Mouse (Mus musculus) WW6 (cell line): ENCODE results near the gene Pank2.
A peak's percentile ranks its signal among the peaks of the same experiment; 100 is the strongest.
"Not testable (repeated sequence)": the region's sequence is repeated elsewhere in the genome, so short reads cannot be mapped to it uniquely, and the experiment has no call there.

ENCODE experiments used
- DNase-seq: peaks from one replicate; pipeline ENCODE4 v3.0.0-alpha.2; 2013; ENCODE audit warnings: low read depth, low spot score

Gene Pank2

DNA sequence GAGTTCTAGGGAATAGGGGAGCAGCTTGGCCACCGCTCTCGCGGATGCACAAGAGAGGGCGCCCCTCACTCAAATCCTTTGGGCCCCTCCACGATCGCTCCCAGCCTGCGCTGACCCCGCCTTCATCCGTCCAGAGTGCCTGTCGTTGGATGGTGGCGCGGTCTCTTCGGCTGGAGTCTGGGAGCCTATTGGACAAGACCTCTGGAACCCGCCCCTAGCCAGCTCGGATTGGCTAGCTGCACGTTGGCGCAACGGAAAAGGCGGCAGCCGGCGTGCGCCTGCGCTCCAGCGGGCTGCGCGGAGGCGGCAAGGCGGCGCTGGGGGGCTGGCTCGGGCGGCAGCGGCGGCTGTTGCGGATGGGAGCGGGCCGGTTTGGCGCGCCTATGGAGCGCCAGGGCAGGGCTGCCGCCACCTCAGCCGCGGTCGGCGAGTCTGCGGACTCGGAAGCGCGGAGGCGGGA, at the start of gene Pank2:
Gene Pank2, plus strand, starts transcription at position 283 of the 460 bp plus-strand sequence.
- peak; percentile 96 for DNase-seq

DNA sequence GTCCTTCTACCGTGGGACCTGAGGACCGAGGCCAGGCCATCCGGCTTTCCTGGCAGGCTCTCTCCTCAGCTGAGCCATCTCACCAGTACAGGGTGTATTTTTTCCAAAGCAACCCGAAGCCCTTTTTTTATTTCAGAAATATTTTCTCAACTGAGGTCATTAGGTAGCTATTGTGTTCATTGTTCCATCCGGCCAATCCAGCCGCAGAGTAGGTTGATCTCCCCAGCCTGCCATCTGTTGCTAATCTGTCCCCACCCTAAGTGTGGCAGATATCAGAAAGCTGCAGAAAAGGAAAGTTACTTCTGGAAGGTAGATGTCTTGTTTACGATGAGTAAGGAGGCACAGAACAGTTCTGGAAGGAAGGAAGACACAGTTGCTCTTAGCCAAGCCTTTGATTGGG, 48.5 kb upstream of the Pank2 start:
- DNase-seq, result no peak

DNA sequence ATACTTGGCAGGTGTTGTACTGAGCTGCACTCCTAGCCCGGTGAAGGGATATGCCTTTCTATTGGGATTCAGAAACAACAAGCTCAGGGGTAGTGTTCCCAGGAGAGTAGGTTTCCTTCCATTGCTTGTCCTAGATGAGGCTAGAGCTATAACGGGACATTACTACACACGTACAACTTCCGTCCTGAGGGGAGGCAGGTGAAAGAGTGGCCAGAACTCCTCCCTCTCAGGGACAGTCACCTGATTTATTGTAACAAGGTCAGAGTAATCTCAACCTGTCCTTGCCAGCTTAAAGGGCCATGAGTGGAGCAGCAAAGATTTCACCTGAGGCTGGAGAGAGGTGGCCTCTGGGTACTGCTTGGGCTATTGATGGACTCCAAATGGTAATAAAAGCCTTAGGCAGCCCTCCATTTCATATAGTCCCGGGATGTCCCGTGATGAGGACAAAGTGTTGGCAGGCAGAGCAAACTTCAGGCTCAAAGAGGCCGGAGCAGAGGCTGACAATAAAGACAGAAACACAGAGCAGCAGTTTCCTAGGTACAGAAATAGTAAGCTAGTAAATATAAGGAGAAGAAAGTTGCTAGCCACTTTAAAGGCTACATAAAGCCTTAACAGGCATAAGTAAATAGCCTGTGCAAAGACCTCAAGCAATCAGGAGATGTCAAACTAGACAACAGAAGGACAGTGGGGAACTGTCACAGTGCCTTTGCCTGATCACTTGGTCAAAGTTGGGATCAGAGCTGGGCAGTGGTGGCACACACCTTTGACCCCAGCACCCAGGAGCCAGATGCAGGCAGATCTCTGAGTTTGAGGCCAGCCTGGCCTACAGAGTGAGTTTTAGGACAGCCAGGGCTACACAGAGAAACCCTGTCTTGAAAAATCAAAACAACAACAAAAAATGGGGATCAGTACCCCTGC, 46.1 kb upstream of the Pank2 start:
- no peak for DNase-seq

DNA sequence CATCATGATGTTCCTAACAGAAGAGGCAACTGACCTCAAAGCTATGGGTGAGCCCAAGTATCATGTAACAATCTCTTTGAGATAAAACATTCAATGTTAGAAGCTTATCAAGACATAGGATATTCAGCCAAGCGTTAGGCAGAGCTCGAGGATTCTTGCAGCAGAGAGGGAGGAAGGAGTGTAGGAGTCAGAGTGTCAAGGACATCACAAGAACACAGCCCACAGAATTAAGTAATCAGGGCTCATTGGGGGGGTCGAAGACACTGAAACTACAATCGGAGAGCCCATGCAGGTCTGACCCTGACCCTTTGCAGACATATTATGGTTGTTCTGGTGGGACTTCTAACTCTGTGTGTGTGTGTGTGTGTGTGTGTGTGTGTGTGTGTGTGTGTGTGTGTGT, 42.3 kb upstream of the Pank2 start:
- DNase-seq, result no peak

DNA sequence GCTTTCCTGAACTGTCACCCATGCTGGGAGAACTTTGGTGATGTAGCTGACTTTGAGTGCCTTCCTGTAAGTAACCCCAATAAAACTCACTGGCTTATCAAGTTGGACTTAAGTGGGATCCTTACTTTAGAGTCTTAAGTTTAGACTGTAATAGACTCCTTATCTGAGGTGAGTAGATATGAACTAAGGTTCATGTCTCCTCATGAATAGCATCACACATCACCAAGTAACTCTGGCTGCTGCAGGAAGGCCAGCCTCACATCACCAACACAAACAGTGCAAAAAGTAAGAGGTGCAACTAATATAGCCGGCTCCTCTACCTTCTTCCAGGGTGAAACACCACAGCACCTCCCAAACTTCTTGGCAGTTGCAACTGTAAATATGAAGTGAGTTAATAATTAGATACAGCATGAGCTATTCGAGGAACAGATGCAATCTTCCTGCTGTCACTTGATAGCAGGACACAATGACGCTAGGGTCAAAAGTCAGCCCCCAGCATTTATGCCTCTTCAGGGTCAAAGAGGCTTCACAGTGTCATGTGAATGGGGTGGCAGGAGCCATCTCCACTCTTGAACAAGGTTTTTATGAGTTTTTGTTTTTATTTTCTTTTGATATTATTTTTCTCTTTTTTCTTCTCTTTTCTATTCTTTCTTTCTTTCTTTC, 40.3 kb upstream of the Pank2 start:
- no peak for DNase-seq

DNA sequence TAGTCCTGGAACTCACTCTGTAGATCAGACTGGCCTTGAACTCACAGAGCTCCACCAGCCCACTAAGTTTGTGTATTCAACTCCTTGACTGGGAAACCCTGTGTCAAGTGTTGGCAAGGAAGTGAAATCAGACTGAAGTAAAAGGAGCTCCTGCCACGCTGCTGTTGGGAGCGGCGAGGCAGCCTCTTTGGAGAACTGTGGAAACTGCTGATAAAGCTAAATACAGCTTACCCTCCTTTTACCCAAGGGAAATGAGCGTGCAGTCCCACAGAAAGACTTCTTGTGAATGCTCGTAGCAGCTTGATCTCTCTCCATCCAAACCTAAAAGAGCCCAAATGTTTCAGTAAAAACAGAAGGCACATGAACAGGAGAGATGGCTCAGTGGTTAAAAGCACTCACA, 39.7 kb upstream of the Pank2 start:
- DNase-seq, result no peak

DNA sequence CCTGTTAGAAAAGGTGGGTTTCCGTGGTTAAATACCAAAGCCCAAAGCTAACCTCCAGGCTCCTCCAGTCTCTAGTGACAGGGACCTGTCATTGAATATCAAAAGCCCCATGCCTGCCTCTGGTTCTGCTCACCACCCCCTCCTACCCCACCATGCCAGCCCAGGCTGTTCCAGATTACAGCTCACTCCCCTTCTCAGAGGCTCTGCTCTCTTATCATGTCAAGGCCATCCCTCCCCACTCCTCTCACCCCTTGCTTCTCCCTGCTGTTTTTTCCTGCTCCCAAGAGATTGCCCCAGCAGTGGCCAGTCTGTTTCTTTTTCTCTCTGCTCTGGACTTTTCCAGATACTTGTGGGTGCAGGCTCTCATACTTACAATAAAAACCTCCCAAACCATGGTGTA, 38.7 kb upstream of the Pank2 start:
- no peak for DNase-seq

DNA sequence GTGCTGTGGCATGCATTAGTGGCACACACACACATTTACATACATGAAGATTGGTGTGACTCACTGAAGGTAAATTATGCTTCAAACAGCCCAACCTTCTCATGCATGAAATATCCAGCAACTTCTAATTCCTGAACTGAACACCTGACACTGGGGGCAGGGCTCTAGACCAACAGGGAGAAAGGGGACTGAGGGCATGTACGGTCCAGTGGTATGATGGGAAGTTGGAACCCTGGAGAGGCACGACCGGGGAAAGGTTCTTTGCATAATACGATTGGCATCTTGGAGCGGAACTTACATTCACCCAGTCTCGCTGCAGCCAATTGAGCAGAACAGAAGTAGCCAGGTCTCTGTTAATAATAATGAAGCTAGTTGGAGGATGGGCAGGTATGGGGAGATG, 37.1 kb upstream of the Pank2 start:
- no peak for DNase-seq

DNA sequence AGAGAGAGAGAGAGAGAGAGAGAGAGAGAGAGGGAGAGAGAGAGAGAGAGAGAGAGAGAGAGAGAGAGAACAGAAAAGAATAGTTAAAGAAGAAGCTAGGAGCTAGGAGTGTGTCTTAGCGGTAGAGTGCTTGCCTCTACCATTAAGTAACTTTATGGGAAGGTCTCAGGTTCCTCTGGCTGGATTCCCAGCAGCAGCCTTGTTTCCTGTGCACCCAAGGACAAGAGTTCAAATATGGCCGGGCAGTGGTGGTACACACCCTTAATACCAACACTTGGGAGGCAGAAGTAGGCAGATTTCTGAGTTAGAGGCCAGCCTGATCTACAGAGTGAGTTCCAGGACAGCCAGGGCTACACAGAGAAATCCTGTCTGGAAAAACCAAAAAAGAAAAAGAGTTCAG, 35.6 kb upstream of the Pank2 start:
- DNase-seq, result not testable (repeated sequence)

DNA sequence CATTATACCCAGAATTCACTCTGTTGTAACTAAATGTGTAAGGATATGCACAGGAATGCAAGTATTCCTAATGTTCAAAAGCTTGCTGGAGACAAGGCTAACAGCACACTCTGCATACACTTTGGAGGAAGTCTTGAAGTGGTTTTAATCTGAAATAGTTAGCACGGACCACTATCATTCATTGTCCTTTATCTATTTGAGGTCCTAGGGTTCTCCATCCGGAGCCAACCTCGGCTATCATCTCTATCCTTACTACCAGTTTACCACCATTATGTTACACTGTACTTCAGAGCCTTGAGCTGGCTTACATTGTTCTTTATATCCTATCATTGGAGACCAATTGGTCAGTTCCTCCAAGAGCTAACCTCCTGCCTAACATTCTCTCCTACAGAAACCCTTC, 35.1 kb upstream of the Pank2 start:
- no peak for DNase-seq

DNA sequence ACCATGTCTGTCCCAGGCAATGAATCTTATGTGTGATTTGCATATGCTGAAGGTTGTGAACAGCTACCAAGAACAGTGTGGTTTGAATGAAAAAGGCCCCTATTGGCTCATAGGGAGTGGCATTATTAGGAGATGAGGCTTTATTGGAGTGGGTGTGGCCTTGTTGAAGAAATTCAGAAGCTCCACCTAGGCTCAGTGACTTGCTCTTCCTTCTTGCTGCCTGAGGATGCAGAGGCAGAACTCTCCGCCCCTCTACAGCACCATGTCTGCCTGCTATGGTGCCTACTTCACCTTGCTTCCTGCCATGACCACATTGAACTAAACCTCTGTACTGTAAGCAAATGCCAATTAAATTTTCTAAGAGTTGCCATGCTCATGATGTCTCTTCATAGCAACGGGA, 29.7 kb upstream of the Pank2 start:
- no peak for DNase-seq

DNA sequence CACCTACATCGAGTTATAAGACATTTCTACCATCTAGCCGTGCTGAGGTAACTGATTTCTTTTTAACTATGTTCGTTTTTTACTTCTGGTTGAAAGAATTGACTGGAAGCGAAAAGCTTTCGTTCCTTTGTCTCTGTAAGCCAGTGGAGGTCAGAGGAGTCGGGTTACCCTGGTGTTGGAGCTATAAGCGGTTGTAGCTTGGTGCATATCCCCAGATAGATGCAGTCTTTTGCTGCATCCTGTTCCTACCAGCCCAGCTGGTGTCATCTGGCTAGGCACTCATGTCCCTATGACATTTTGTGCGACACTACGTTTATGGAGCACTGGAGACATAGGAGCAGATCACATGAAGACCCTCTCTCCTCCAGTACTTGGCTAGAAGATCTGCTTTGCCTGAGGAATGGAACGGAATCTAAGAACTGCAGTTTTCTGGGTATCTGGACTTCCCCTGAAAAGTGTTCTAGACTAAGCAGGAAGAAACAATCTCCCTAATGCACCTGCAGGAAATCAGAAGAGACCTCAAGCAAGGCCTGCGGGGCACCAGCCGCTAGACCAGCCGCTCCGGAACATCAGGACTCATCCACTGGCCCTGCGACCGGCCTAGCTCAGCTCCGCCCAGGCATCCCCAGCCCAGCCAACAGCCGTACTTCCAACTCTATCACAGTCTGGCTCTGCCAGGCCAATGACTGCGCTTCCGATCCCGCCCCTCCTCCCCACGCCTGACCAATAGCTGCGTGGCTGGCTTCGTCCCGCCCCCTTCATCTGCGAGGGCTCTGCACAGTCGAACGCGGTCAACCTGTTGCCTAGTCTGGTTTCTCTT, 28.8 kb upstream of the Pank2 start, which contains the start of gene Mavs:
Gene Mavs, plus strand, starts transcription at position 757 of the 820 bp plus-strand sequence.
- peak; percentile 91 for DNase-seq

DNA sequence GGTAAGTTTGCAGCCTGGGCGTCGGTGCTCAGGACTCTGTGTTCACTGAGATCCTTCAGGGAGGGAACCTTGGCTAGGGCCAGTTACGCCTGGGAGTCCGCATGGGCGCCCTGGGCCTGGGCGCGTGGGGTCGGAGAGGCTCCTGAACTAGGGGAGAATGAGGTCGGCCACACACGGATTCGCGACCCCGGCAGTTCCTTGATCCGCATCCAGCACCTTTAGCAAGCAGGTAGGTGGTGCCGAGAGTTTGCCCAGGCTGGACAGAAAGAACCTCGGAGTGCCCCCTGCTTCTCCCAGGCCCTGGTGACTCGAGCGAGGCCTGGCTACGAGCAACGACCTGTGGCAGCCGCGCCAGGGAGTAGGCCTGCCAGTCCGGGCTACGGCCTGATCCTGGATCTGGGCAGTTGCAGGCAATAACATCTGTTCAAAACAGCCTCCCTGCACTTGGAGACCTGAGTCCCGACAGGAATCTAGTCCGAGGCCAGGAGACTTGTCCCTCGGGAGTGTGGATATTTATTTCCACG, 28.1 kb upstream of the Pank2 start:
- no peak for DNase-seq

DNA sequence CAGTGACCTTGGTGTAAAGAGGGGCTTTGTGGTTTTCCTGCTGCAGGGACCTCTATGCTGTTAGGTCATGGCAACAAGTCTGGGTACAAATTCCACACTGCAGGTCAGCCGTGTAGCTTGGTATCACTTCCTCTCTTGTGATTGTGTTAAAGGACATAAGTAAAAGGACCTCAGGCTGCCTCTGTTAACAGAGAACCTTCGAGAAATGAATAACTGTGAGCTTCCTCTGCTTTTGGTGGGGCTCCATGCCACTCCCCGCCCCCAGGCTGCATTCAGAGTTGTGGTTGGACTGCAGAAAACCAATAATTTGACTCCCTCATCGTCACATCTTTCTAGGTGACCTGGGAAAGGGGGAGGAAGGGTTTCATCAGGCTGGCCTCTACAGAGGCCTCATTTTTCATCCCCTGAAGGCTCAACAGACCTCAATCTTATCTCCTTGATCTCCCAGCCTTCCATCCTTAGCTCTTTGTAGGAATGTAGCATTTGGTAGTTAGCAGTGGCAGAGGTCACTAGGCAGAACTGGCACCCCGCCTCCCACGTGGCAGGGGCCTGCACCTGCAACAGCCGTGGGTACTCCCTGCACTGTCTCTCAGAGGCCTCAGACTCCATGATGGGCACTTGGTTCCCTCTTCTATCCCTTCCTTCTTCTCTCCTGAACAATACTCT, 27.2 kb upstream of the Pank2 start:
- DNase-seq, result no peak

DNA sequence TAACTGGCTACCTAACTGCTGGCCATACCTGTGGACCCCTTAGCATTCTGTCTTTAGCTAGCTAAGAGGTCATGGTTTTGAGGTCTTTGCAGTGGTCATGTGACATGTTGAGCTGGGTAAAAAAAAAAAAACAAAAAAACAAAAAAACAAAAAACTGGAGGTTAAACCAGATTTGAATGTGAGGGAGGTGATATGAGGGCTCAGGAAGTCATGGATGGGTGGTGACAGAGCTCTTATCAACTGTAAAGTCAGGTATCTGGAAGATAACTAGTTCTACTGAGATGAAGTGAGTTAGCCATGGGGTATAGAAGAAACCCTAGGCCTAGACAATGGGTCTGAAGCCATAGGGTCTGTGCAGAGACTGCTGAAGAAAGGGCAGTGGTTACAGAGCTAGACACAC, 20.1 kb upstream of the Pank2 start:
- no peak for DNase-seq

DNA sequence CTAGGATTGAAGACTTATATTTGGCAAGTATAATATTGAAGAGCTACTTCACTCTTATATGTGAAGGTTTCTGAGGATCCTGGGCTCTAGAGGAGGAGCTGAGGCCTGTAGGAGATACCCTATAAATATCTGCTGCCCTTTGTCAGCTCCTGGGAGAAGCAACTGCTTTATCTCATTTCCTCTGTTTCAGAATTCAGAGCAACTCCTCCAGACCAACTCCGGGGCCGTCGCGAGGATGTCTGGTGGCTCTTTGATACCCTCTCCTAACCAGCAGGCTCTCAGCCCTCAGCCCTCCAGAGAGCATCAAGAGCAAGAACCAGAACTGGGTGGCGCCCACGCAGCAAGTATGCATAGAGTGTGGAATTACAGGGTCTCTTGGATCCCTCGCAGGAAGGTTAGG, 19.4 kb upstream of the Pank2 start:
- no peak for DNase-seq

DNA sequence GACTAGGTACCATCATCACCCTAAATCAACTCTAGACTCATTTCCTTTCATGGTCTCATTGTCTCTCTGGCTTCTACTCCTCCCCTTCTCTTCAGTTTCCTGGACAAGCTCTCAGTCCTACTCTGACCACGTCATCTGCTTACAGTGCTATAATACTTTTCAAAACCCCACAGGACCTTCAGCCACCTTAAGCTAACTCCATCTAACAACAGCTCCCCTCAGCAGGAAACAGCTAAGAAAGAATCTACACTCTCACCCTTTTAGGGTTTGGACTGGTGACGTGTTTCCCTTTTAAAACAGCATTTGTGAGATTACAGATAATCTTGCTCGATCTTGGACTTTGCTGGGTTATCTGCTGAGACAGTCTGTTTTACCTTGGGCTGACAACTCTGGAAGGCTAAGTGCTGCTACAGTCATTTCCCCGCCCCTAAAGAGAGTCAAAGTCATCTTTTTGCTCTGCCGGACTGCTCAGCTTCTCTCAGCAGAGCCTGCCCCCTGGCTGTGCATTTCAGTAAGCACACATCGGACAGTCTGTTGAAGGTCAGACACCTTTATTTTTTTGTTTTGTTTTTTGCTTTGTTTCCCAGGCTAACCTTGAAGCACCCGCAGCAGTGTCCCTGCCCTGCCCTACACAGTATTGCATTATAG, 8.5 kb upstream of the Pank2 start:
- peak; percentile 45 for DNase-seq

DNA sequence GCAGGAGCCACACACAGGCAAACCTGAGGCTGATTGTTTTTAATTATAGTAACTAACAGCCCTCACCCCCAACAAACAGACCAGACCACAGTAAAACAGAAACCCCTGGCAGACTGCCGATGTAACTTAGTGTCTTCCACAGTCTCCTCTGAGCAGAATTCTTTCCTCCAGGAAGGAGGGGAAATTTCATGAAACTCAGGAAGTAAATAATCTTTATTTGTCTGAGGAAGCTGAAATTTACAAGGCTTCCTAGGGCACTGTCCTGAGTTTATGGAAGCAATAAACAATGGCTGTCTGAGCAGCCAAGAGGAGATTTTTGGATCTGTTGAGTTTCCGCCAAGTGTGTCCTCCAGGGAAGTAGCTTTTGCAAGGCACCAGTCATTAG, 8.0 kb upstream of the Pank2 start:
- DNase-seq, result no peak

DNA sequence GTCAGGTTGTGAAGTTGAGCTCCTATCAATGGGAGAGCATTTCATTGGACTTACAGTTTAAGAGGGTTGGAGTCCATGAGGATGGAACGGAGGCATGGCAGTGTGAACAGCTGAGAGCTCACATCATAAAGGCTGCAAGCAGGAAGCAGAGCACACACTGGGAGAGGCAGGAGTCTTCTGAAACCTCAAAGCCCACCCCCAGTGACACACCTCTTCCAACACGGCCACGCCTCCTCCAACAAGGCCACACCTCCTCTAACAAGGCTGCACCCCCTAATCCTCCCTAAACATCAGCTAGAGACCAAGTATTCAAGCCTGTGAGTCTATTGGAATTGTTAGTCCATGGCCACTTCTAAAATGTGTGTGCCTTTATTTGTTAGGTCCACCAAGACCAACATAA, 6.6 kb upstream of the Pank2 start:
- peak; percentile 40 for DNase-seq

DNA sequence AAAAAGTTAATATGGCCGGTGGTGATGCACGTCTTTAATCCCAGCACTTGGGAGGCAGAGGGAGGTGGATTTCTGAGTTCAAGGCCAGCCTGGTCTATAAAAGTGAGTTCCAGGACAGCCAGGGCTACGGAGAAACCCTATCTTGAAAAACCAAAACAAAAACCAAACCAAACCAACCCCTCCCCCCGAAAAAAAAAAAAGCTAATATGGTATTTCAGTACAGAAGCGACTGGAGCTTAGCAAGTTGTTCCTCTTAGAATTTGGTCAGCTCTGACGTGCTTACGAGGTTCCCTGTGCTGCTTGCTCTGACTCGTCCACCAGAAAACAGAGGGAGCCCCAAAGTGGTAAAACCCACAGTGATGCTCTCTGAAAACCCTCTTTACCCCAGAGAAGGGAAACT, 3.6 kb upstream of the Pank2 start:
- DNase-seq, result no peak
